Mouse (Mus musculus) midbrain, postnatal 0 days (tissue): ENCODE data around the gene Mex3b. TPM values are rescaled to one million over a fixed set of nuclear protein-coding genes. Genes with fewer than 3 reads are reported as not detected.
A peak's percentile ranks its signal among the peaks of the same experiment; 100 is the strongest.

Source experiments
- ATAC-seq: fragments of 200-750 bp; cut with Nextera tagmentation; 2 replicates; pipeline ENCODE4 v1.8.0; 2017; ENCODE audit warnings: moderate number of reproducible peaks, mild to moderate bottlenecking, moderate TSS enrichment, moderate library complexity; ENCODE audit not compliant: low FRiP score
- DNase-seq: peaks from one replicate; pipeline ENCODE4 v3.0.0-alpha.2; 2015; ENCODE audit warnings: low spot score
- H3K27ac ChIP-seq: fragments of 300-500 bp; sonication (generic); 2 replicates; pipeline ENCODE4 v1.5.1; 2014; ENCODE audit warnings: low read depth, mild to moderate bottlenecking, low read length, mixed read lengths
- H3K27me3 ChIP-seq: fragments of 300-500 bp; sonication (generic); 2 replicates; pipeline ENCODE4 v1.6.1; 2014; ENCODE audit warnings: low read length, control low read depth, mixed read lengths; ENCODE audit not compliant: insufficient read depth
- H3K36me3 ChIP-seq: fragments of 300-500 bp; sonication (generic); 2 replicates; pipeline ENCODE4 v1.6.1; 2014; ENCODE audit warnings: low read length, control low read depth, mixed read lengths; ENCODE audit not compliant: insufficient read depth
- H3K4me1 ChIP-seq: fragments of 300-500 bp; sonication (generic); 2 replicates; pipeline ENCODE4 v1.6.1; 2014; ENCODE audit warnings: mild to moderate bottlenecking, control low read depth, antibody characterized with exemption, low read length, mixed read lengths; ENCODE audit not compliant: insufficient read depth
- H3K4me2 ChIP-seq: fragments of 300-500 bp; sonication (generic); 2 replicates; pipeline ENCODE4 v1.6.1; 2014; ENCODE audit warnings: low read depth, mild to moderate bottlenecking, low read length, mixed read lengths; ENCODE audit not compliant: poor library complexity, severe bottlenecking
- H3K4me3 ChIP-seq: fragments of 300-500 bp; sonication (generic); 2 replicates; pipeline ENCODE4 v1.5.1; 2014; ENCODE audit warnings: low read depth, mild to moderate bottlenecking, low read length, moderate library complexity
- H3K9ac ChIP-seq: fragments of 300-500 bp; sonication (generic); replicated peaks from 2 replicates; pipeline ENCODE4 v1.6.1; 2014; ENCODE audit warnings: mild to moderate bottlenecking, low read length, moderate library complexity, mixed read lengths; ENCODE audit not compliant: poor library complexity, severe bottlenecking
- H3K9me3 ChIP-seq: fragments of 300-500 bp; sonication (generic); 2 replicates; pipeline ENCODE4 v1.6.1; 2016; ENCODE audit warnings: low read length, control low read depth
- CTCF ChIP-seq: IDR thresholded peaks from 2 replicates; pipeline ENCODE4 v1.5.1; 2016; ENCODE audit warnings: antibody characterized with exemption, mild to moderate bottlenecking
- WGBS: fragments of 180-500 bp; shearing (Covaris S2); extraction: QIAGEN DNeasy Blood & Tissue Kit; methylation state at CpG from one replicate; pipeline ENCODE4 v1.1.7; 2014; 5-methylcytosine and 5-hydroxymethylcytosine counted together
- polyA plus RNA-seq: library from polyadenylated mRNA; unstranded; fragments of >200 nt; fragmentation: Nextera tagmentation; extraction: Ambion mirVana; gene quantifications from 2 replicates; pipeline ENCODE4 v1.2.1, GENCODE M21; 2015
- total RNA-seq: library from RNA; depleted of rRNA; stranded (reverse); fragments of >200 nt; gene quantifications from 2 replicates; pipeline ENCODE4 v1.2.3, GENCODE M21; 2014

Gene Mex3b
- total and polyA plus RNA-seq, 2 experiments from 2014 or later: 17.1 to 101 TPM

DNA sequence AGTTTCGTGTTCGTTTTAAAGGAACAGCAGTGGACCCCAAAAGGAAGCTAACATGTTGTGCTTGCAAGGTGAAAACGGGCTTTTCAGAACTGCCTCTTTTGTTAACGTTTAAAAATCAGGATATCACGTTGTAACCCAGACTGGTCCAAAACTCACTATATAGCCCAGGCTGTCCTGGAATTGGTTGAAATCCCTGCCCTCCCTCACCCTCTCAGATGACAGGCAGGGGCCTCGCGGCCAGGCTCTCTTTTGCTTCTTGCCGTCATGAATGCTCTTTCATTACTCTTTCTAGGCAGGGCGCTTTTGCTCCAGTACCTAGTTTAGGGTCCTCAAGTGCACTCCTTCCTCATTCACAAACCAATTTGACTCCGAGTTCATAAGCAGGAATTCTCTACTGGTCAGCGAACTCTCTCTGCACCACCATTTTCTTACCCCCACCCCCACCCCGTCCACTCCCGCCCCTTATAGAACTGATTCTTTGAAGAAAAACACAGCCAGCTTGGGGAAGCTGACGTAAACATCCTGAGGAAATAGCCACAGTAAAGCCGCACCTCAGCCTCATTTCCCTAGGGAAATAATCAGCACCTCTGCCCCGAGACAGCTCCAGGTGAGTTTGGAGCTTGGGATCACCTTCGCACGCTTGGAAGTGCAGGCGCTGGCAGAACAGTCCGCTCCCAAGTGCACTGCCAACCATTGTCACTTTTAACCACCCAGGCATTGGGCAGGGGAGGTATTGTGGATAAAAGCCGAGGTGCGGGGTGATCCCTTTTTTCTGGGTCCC, 2.0 kb upstream of the Mex3b start:
- WGBS: under 1% methylated on average over 22 of the region's 22 CpGs
- TF ChIP-seq CTCF: no peak
- Histone ChIP-seq H3K4me1 (peaks cover 6% of the 10 kb centered on the region), H3K9me3 (no peaks in the 10 kb centered on the region), H3K4me3 (peak overlapping the region; percentile 64), H3K4me2 (peak overlapping the region; percentile 95), H3K27ac (peak overlapping the region; percentile 97), H3K36me3 (peaks cover 13% of the 10 kb centered on the region), H3K27me3 (no peaks in the 10 kb centered on the region), H3K9ac (peak overlapping the region; percentile 99)
- ATAC-seq (no peak; the same call in 1 of the 2 replicates), DNase-seq (peak; percentile 69)

- DNase-seq: peak; percentile 98
- Histone ChIP-seq H3K27ac (peak overlapping the region; percentile 97), H3K4me1 (peaks cover 6% of the 10 kb centered on the region), H3K4me2 (peak overlapping the region; percentile 95), H3K9ac (peak overlapping the region; percentile 99), H3K9me3 (no peaks in the 10 kb centered on the region), H3K4me3 (peak overlapping the region; percentile 64), H3K36me3 (peaks cover 14% of the 10 kb centered on the region), H3K27me3 (no peaks in the 10 kb centered on the region)
- ATAC-seq: peak; percentile 93
- WGBS: under 1% methylated on average over 51 of the region's 70 CpGs
- TF ChIP-seq CTCF: peak; percentile 83
Observed at GRCm38 (mm10) chr7:82865834-82866485, 1.2 kb upstream of the Mex3b start.

DNA sequence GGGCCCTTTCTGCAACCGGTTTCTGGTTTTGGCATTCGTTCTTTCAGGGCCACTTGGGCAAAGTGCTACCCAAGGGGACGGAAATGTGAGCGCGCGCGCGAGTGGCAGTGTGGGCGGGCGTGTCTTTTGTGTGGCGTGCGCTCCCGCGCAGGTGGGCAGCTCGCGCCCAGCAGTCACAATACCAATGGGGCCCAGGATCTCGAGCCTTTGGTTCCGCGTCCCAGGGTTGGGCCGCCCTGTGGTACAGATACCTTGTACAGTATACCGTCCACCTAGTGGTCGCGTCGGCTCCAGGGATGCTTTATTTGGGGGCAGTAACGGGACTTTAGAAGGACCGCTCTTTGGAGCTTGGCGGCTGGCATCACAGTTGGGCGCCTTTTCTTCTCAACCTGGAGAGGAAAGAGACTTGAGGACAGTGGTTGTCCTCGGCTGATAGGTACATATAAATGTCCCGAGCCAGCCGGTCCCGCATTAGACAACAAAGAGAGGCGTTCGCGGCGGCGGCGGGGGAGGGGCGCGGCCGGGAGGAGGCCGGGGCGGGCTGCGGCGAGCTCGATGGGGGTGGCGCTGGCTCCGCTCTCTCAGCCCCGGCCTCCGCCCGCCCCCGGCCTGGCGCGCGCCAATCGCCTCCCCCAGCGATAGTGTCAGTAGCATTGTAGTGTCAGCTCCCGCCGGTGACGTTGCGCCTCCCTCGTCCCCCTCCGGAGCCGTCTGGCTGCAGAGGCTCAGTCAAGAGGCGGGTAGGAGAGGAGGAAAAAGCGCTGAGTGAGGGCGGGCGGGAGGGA, 455 bp upstream of the Mex3b start:
- no peaks in the 10 kb centered on the region for H3K9me3 ChIP-seq
- peak; percentile 52 for TF ChIP-seq CTCF
- DNase-seq: peak; percentile 99
- under 1% methylated on average over 59 of the region's 68 CpGs for WGBS
- peaks cover 14% of the 10 kb centered on the region for H3K36me3 ChIP-seq
- H3K9ac ChIP-seq: peak overlapping the region; percentile 99
- peak overlapping the region; percentile 64 for H3K4me3 ChIP-seq
- H3K27me3 ChIP-seq: no peaks in the 10 kb centered on the region
- peak overlapping the region; percentile 97 for H3K27ac ChIP-seq
- peaks cover 6% of the 10 kb centered on the region for H3K4me1 ChIP-seq
- H3K4me2 ChIP-seq: peak overlapping the region; percentile 95
- peak; percentile 83 for ATAC-seq

GRCm38 (mm10) chr7:82868309-82869230, 1.4 kb downstream of the Mex3b start:
- ATAC-seq: no peak
- WGBS: under 1% methylated on average over 56 of the region's 56 CpGs

More at GRCm38 (mm10) chr7:82868309-82869230, 1.4 kb downstream of the Mex3b start:
- peak; percentile 82 for DNase-seq
- Histone ChIP-seq H3K36me3 (peaks cover 14% of the 10 kb centered on the region), H3K4me2 (peak overlapping the region; percentile 95), H3K27ac (peak overlapping the region; percentile 97), H3K4me3 (peak overlapping the region; percentile 64), H3K27me3 (no peaks in the 10 kb centered on the region), H3K9me3 (no peaks in the 10 kb centered on the region), H3K4me1 (peaks cover 9% of the 10 kb centered on the region), H3K9ac (peak overlapping the region; percentile 99)
- TF ChIP-seq CTCF: no peak
